Mouse (Mus musculus) brain, embryonic 14.5 days (tissue): ENCODE measurements around the gene Gm36210. TPM values are rescaled to one million over a fixed set of nuclear protein-coding genes. Genes with fewer than 3 reads are reported as not detected.
A peak's percentile ranks its signal among the peaks of the same experiment; 100 is the strongest.
"Not testable (repeated sequence)": the region's sequence is repeated elsewhere in the genome, so short reads cannot be mapped to it uniquely, and the experiment has no call there.

ENCODE experiments used
- DNase-seq: peaks from one replicate; pipeline ENCODE4 v3.0.0-alpha.2; 2011; ENCODE audit warnings: low read depth
- CTCF ChIP-seq: fragments of 200-500 bp; IDR thresholded peaks from 2 replicates; pipeline ENCODE4 v1.5.1; 2012; ENCODE audit warnings: inconsistent platforms, mild to moderate bottlenecking, moderate library complexity, borderline replicate concordance; ENCODE audit not compliant: insufficient read depth, insufficient read length; ENCODE audit errors: extremely low read depth
- POLR2A ChIP-seq: fragments of 200-500 bp; IDR thresholded peaks from 2 replicates; pipeline ENCODE4 v1.6.1; 2012; ENCODE audit warnings: mild to moderate bottlenecking, inconsistent platforms, borderline replicate concordance; ENCODE audit not compliant: poor library complexity, insufficient read depth, insufficient read length, severe bottlenecking; ENCODE audit errors: extremely low read depth
- polyA plus RNA-seq: library from polyadenylated mRNA; depleted of rRNA; stranded (reverse); fragments of >200 nt; gene quantifications from 2 replicates; pipeline ENCODE4 v1.2.3, GENCODE M21; 2012

The Gm36210 gene
- polyA plus RNA-seq, 1 experiment, result 0.77 TPM

DNA sequence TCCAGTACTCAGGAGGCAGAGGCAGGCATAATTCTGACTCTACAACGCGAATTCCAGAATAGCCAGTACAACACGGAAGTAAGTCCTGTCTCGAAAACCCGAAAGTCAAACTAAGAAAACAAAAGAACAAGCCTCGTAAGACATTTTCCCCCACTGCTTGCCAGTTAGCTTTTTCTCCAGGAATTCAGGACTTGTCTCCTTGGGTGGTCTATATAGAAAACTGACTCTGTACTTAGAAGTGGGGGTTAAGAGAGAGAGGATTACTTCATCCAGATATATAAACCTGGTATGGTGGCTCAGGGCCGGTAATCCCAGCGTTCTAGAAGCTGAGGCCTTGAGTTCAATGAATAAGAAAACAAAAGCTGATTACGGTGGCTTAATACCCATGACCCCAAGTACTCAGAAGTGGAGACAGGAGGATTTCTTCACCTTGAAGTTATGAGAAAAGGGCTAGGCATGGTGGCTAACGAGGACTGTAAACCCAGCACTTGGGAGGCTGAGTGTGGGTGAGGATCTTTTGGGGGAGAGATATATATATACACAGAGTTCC is 39.6 kb downstream of the Gm36210 start:
- TF ChIP-seq POLR2A, result no peak
- TF ChIP-seq CTCF, result no peak

DNA sequence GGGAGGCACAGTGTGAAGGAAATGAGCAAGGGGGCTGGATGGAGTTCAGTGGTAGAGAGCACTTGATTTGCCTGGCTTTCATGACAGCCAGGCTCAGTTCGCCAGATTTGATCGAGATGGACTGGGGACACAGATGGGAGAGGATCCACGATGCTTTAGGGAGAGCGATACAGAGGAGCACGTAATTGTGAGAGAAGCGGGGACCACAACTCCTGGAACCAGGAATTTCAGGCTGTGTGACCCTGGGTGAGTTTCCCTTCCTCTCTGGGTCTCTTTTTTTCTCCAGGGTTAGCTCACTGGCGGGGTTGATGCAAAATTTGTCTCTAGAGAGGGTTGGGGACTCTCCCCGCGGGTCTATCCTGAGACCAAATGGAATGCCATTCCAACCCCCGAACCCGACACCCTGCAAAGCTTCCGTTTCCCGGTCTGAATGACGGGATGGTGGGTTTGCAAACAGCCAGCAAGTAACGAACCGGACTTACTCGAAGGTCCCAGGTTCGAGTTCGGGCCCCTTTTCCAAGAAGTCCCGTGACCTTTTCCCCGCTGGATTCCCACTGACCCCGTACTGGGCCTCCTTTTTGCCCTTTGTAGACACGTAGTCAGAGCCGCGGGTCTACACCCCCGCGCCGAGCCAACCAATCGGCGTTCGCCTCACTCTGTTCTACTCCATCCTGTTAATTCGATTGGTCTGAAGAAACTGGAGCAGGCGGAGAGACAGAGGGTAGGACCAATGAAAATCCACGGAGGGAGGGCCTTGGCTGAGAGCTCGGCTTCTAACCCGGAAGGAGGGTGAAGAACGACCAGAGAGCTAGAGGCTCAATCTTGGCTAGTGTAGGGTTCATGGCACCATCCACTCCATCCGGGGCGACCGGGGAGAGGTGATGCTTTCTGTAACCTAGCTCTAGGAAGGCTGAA is 40.5 kb downstream of the Gm36210 start:
- DNase-seq, result peak; percentile 99
- TF ChIP-seq CTCF, result no peak
- TF ChIP-seq POLR2A, result peak; percentile 70; the same call in 1 of the 2 replicates

More for the DNA sequence above, 39.6 kb downstream of the Gm36210 start:
- DNase-seq, result no peak

DNA sequence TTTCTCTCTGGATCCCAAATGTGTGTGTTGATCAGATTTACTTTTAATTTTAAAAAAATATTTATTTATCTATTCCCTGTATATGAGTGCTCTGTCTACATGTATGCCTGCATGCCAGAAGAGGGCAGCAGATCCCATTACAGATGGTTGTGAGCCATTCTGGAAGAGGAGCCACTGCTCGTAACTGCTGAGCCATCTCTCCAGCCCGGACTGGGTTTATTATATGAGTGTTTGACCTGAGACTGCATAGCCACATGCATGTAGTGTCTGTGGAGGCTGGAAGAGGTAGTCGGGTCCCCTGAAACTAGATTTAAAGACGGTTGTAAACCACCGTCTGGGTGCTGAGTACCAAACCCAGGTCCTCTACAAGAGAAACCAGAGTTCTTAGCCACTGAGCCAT is 41.2 kb downstream of the Gm36210 start:
- no peak for TF ChIP-seq POLR2A
- peak; percentile 36; the same call in 1 of the 2 replicates for TF ChIP-seq CTCF
- peak; percentile 62 for DNase-seq

DNA sequence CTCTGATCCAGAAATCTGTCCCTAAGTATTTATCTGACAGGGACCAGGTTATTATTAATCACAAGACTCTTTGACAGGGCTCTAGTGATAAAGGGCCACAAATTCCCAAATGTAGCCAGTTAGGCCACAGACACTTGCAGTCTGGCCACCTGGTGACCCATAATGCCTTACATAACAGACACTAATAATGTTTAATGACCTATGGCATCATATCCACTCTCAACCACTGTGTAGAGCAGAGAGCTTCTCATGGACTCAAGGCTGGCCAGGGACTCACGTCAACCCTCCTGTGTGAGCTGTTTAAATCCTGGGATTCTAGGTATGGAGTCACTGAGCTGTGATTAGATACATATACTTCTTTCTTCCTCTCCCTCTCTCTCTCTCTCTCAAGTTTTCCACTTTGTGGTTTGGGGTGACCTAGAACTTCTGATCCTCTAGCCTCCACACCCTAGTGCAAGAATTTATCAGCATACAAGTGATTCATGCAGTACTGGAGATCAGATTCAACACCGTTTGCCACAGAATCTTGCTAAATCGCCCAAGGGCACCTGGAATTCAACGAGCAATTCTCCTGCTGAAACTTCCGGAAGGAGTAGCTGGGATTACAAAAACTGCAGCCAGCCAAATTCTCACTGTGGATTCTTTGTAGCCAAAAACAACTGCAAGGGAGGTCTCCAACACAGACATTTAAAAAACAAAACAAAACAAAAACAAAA is 42.0 kb downstream of the Gm36210 start:
- DNase-seq, result no peak
- no peak for TF ChIP-seq POLR2A
- TF ChIP-seq CTCF, result no peak

DNA sequence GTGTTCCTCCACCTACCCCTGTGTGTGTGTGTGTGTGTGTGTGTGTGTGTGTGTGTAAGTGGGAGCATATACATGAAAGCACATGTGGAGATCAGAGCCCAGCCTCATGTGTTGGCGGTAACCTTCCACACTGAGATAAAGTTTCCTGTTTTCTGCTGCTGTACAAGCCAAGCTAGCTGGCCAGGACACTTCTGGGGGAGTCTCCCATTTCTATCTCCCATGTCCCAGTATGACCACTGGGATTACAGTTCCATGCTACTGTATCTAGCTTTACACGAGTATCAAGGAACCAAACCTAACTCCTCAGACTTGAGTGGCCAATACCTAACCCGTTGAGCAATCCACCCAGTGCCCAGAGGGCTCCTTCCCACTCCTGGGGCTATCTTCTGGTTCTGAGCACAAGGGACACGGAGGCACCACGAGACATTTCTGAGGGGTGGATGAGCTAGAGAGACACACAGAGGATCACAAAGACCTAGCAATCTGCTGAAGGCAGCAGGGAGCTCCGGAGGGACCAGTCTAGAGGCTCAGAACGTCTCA is 42.7 kb downstream of the Gm36210 start:
- no peak for DNase-seq
- no peak for TF ChIP-seq POLR2A
- no peak for TF ChIP-seq CTCF

DNA sequence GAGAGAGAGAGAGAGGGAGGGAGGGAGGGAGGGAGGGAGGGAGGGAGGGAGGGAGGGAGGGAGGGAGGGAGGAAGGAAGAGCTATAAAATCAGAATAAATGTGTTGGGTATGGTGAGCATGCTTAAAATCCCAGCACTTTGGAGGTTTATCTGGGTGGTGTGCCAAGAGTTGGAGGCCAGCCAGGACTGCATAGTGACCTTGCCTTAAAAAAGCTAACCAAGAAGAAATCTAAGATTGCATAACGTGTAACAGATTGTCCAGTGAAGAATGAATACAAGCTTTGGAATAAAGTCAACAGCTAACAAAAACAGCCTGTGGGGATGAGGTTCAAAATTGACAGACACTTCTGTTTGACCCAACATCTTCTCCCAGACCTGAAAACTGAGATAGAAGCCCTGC is 43.3 kb downstream of the Gm36210 start:
- TF ChIP-seq CTCF (no peak), POLR2A (no peak)
- DNase-seq, result peak; percentile 25

DNA sequence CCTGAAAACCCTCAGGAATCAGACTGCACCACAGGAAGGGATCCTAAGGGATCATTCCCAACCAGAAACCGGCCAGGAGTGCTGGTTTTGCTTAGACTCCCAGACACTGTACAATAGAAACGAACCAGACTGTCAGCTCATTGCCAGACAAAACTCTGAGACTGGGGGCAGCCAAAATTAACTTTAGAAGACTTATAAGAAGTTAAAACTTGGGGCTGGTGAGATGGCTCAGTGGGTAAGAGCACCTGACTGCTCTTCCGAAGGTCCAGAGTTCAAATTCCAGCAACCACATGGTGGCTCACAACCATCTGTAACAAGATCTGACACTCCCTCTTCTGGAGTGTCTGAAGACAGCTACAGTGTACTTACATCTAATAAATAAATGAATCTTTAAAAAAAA is 45.4 kb downstream of the Gm36210 start:
- not testable (repeated sequence) for DNase-seq

DNA sequence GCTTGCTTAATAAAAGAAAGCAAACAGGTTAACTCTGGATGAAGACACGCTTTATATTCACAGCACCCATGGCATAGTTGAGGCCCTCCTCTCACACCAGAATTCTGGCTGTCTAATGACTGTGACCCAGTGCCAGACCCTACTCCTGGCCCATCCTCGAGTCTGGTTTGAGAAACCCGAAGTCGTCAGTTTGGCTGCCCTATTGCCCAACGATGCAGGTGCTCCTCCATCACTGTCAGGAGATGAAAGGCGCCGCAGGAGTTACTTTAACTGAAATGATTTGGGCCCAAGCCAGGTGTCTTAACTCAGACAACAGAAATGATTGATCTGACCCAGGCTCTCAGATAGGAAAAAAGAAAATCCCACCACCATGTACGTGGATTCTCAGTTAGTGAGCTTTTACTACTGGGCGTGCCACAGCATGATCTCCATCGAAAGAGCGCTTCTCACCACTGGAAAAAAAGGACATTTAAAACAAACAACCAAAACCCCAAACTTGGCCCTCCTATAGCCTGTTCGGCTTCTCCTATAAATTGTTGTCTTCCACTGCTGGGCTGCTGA is 46.8 kb downstream of the Gm36210 start:
- no peak for TF ChIP-seq CTCF
- no peak for DNase-seq

DNA sequence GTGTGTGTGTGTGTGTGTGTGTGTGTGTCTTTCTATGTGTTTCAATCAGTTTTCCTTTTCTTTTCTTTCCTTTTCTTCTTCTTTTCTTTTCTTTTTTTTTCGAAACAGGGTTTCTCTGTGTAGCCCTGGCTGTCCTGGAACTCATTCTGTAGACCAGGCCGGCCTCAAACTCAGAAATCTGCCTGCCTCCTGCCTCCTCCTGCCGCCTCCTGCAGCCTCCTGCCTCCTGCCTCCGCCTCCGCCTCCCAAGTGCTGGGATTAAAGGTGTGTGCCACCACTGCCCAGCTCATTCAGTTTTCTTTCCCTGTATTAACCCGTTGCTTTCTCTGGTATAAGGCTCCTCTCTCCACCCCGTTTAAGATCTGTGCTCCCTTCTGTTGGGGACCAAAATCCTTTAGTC is 49.0 kb downstream of the Gm36210 start:
- no peak for DNase-seq
- TF ChIP-seq CTCF, result no peak
- TF ChIP-seq POLR2A, result no peak

DNA sequence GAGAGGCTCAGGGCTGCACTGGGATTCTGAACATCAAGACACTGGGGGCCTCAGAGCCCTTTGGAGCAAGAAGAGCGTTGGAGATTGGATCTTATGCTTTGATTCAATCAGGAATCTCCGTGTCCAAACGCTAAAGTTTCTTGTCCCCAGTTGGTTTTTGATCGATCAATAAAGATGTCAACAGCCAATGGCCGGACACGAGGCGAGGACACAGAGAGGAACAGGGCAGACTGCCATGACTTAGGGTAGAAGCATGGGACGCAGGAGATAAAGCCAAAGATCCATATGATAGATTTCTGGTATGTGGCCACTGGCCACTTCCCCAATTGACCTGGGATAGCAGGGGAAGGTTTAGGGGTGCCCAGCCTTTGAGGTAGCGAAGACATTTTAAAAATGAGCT is 49.8 kb downstream of the Gm36210 start:
- no peak for TF ChIP-seq POLR2A
- no peak for TF ChIP-seq CTCF
- no peak for DNase-seq

DNA sequence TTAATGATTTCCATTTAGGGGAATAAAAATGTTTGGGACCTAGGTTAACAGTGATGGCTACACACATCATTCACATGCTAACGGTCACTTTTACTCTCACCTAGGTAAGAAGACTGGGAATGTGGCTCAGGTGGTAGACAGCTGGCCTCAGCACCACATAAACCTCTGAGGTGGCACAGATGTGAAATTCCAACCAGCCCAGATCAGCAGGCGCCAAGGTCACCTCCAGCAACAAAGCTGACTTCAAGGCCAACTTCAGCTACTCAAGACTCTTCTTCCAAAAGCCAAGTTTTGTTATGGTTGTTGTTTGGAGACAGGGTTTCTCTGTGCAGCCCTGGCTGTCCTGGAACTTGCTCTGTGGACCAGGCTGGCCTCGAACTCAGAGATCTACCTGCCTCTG is 52.7 kb downstream of the Gm36210 start:
- DNase-seq, result no peak
- TF ChIP-seq CTCF, result no peak
- no peak for TF ChIP-seq POLR2A
